Mouse (Mus musculus) C2C12 (cell line): ENCODE measurements around the gene Ap1g1. TPM values are rescaled to one million over a fixed set of nuclear protein-coding genes. Genes with fewer than 3 reads are reported as not detected.
A peak's percentile ranks its signal among the peaks of the same experiment; 100 is the strongest.
"Not testable (repeated sequence)": the region's sequence is repeated elsewhere in the genome, so short reads cannot be mapped to it uniquely, and the experiment has no call there.

Experiments
- H3K27me3 ChIP-seq: one replicate; pipeline ENCODE4 v1.6.1; 2011; ENCODE audit not compliant: control insufficient read depth, insufficient read depth, insufficient read length
- H3K36me3 ChIP-seq: one replicate; pipeline ENCODE4 v1.6.1; 2011; ENCODE audit not compliant: control insufficient read depth, insufficient read depth
- H3K4me3 ChIP-seq: one replicate; pipeline ENCODE4 v1.5.1; 2011; ENCODE audit warnings: mild to moderate bottlenecking, control low read depth; ENCODE audit not compliant: poor library complexity, insufficient read depth, severe bottlenecking
- H3K79me2 ChIP-seq: one replicate; pipeline ENCODE4 v1.6.1; 2011; ENCODE audit not compliant: control insufficient read depth, insufficient read depth
- H3K79me3 ChIP-seq: one replicate; pipeline ENCODE4 v1.6.1; 2011; ENCODE audit warnings: low read depth, control low read depth
- H3ac ChIP-seq: one replicate; pipeline ENCODE3; 2011; ENCODE audit warnings: low read depth; ENCODE audit not compliant: control insufficient read depth, insufficient read length
- CEBPB ChIP-seq: IDR thresholded peaks from one replicate; pipeline ENCODE4 v1.6.1; 2011; ENCODE audit warnings: low read depth, mild to moderate bottlenecking, control low read depth, moderate library complexity
- CTCF ChIP-seq: IDR thresholded peaks from one replicate; pipeline ENCODE4 v1.5.1; 2011; ENCODE audit not compliant: control insufficient read depth, insufficient read depth, insufficient read length
- FOSL1 ChIP-seq: IDR thresholded peaks from one replicate; pipeline ENCODE4 v1.8.0; 2011; ENCODE audit warnings: mild to moderate bottlenecking, low read length; ENCODE audit not compliant: poor library complexity, insufficient read depth, severe bottlenecking
- MAX ChIP-seq: IDR thresholded peaks from one replicate; pipeline ENCODE4 v1.6.1; 2011; ENCODE audit warnings: mild to moderate bottlenecking, control low read depth
- MYOD1 ChIP-seq: IDR thresholded peaks from one replicate; pipeline ENCODE4 v1.6.1; 2011; ENCODE audit warnings: low read depth; ENCODE audit not compliant: control insufficient read depth, insufficient read length
- MYOG ChIP-seq: IDR thresholded peaks from one replicate; pipeline ENCODE4 v1.6.1; 2011; ENCODE audit not compliant: control insufficient read depth, insufficient read length; ENCODE audit errors: extremely low read depth
- USF1 ChIP-seq: IDR thresholded peaks from one replicate; pipeline ENCODE4 v1.6.1; 2011; ENCODE audit warnings: low read depth, mild to moderate bottlenecking, control low read depth, moderate library complexity
- polyA plus RNA-seq: library from polyadenylated mRNA; unstranded; fragments of >200 nt; fragmentation: generic; extraction: Trizol; gene quantifications from one replicate; pipeline ENCODE4 v1.2.1, GENCODE M21; 2012; ENCODE audit warnings: missing spikeins

The Ap1g1 gene
- polyA plus RNA-seq, 1 experiment, result 25.6 TPM

GRCm38 (mm10) chr8:109868003-109868679 lies 89.8 kb downstream of the Ap1g1 start, which contains the start of gene Phlpp2:
Phlpp2 (plus strand) TSS chr8:109868542.
- TF ChIP-seq USF1 (no peak), CTCF (peak; percentile 18)
- Histone ChIP-seq H3K36me3 (peaks cover 2% of the 10 kb centered on the region), H3K27me3 (no peaks in the 10 kb centered on the region), H3K4me3 (peak within 1 kb of the TSS; percentile 72), H3K79me2 (peaks cover 41% of the 10 kb centered on the region), H3ac (peak within 1 kb of the TSS; percentile 90), H3K79me3 (peaks cover 12% of the 10 kb centered on the region)

GRCm38 (mm10) chr8:109868680-109869361 lies 90.5 kb downstream of the Ap1g1 start:
- Histone ChIP-seq H3K27me3 (no peaks in the 10 kb centered on the region), H3K4me3 (peak overlapping the region; percentile 72)
- TF ChIP-seq USF1, result no peak
- no peak for TF ChIP-seq MYOG
- TF ChIP-seq CEBPB, result no peak
- TF ChIP-seq FOSL1, result no peak
- no peak for TF ChIP-seq MAX
- no peak for TF ChIP-seq CTCF
- no peak for TF ChIP-seq MYOD1

GRCm38 (mm10) chr8:109871056-109871455 lies 92.7 kb downstream of the Ap1g1 start:
- Histone ChIP-seq H3K4me3 (no peak overlapping the region), H3K36me3 (no peaks in the 10 kb centered on the region), H3ac (no peak overlapping the region), H3K79me3 (peaks cover 30% of the 10 kb centered on the region), H3K79me2 (peaks cover 66% of the 10 kb centered on the region), H3K27me3 (no peaks in the 10 kb centered on the region)
- no peak for TF ChIP-seq CEBPB
- no peak for TF ChIP-seq MYOG
- no peak for TF ChIP-seq CTCF
- no peak for TF ChIP-seq USF1
- no peak for TF ChIP-seq MYOD1
- TF ChIP-seq FOSL1, result no peak
- no peak for TF ChIP-seq MAX

More at GRCm38 (mm10) chr8:109868680-109869361, 90.5 kb downstream of the Ap1g1 start:
- Histone ChIP-seq H3K79me3 (peaks cover 18% of the 10 kb centered on the region), H3ac (peak overlapping the region; percentile 90), H3K79me2 (peaks cover 48% of the 10 kb centered on the region), H3K36me3 (no peaks in the 10 kb centered on the region)

- Histone ChIP-seq H3K79me2 (peaks cover 68% of the 10 kb centered on the region), H3K79me3 (peaks cover 30% of the 10 kb centered on the region), H3K36me3 (peaks cover 20% of the 10 kb centered on the region)
- not testable (repeated sequence) for H3K4me3 ChIP-seq, H3K27me3 ChIP-seq, H3ac ChIP-seq
Observed at GRCm38 (mm10) chr8:109873800-109874199, 95.4 kb downstream of the Ap1g1 start.

GRCm38 (mm10) chr8:109880012-109880662 lies 101.8 kb downstream of the Ap1g1 start:
- Histone ChIP-seq H3K27me3 (no peaks in the 10 kb centered on the region), H3K4me3 (no peak overlapping the region), H3ac (no peak overlapping the region), H3K79me2 (peaks cover 11% of the 10 kb centered on the region), H3K36me3 (peaks cover 49% of the 10 kb centered on the region), H3K79me3 (peaks cover 10% of the 10 kb centered on the region)
- TF ChIP-seq MYOG (no peak), CTCF (no peak)

GRCm38 (mm10) chr8:109885294-109885693 lies 106.9 kb downstream of the Ap1g1 start:
- Histone ChIP-seq H3K79me2 (peaks cover 8% of the 10 kb centered on the region), H3K27me3 (no peaks in the 10 kb centered on the region), H3K79me3 (peaks cover 6% of the 10 kb centered on the region), H3K4me3 (no peak overlapping the region), H3K36me3 (peaks cover 30% of the 10 kb centered on the region), H3ac (no peak overlapping the region)
- TF ChIP-seq MYOD1 (no peak), MAX (no peak), MYOG (no peak), CEBPB (no peak), FOSL1 (no peak), CTCF (no peak), USF1 (no peak)
